Mouse (Mus musculus) heart, adult 18-20 months (tissue): Measurements from ENCODE around the gene Otud7a. TPM values are rescaled to one million over a fixed set of nuclear protein-coding genes. Genes with fewer than 3 reads are reported as not detected.

ENCODE experiments used
- DNase-seq, 2 experiments: peaks; one replicate each; pipeline ENCODE4 v3.0.0; 2021 to 2022; ENCODE audit warnings: mixed read lengths in 1 of 2
- total RNA-seq, 2 experiments: library from RNA; stranded (reverse); gene quantifications; 2 replicates each; pipeline ENCODE4 v1.2.3; 2021

Gene Otud7a
- total RNA-seq, 2 experiments from 2014 or later: not detected

DNA sequence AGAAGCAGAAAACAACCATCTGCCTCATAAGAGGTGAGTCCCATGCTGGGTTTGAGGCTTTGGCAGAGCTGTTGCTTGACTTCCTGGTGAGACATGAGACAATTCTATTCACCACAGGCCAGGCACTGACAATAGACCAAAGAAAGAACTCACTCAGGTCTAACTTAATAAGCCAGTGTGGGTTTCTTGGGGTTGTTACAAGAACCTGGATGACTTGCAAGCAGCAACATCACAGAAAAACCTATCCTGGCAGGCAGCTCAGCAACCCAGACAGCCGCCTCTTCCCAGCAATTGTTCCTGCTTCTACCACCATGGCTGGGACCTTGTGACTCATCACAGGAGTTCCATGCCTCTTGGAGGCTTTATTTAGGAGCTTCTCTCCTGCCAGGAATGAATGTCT is 329.7 kb downstream of the Otud7a start:
- DNase-seq: no peak

- DNase-seq: no peak
Measured at GRCm38 (mm10) chr7:63777328-63777727, 332.8 kb downstream of the Otud7a start.

GRCm38 (mm10) chr7:63780821-63781220 is 336.3 kb downstream of the Otud7a start:
- no peak for DNase-seq

- no peak for DNase-seq
Measured at GRCm38 (mm10) chr7:63789743-63790142, 345.2 kb downstream of the Otud7a start.

- no peak for DNase-seq
Measured at GRCm38 (mm10) chr7:63796001-63796632, 351.6 kb downstream of the Otud7a start.

DNA sequence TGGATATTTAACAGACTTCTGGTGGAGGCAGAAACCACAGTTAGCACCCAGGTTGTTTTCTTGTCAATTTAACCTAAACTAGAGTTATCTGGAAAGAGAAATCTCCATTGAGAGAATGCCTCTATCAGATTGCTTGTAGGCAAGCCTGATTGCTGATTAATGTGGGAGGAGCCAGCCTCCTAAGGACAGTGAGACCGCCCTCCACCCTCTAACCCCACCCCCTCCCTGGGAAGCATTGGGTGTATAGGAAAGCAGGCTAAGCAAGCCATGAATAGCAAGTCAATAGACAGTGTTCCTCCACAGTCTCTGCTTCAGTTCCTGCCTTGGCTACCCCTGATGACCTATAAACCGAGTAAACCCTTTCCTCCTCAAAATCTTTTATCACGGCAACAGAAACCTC is 353.9 kb downstream of the Otud7a start:
- DNase-seq: no peak

DNA sequence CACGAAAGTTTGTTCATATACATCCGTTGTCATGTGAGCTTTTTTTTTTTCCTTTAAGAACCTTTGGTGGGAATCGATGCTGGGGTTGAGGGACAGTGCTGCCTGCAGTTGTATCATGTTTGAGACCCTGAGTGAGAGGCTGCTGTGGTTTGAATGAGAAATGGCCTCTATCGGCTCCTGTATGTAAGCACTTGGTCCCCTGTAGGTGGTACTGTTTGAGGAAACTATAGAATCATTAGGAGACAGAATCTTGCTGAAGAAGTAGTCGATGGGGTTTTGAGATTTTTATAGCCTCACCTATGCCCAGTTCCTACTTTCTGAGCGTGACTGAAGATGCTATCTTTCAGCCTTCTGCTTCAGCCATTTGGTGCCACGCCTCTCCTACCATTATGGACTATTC is 354.8 kb downstream of the Otud7a start:
- no peak for DNase-seq

GRCm38 (mm10) chr7:63802751-63803150 is 358.2 kb downstream of the Otud7a start:
- DNase-seq: peak; percentile 74 to 81

Other genes starting within 250 kb of the Otud7a start
- under 1 TPM in 1 of 2 experiments, not detected in 1; 0.13 TPM for gene Chrna7, start 232.2 kb upstream of the Otud7a start, total RNA-seq